Mouse (Mus musculus) ES-CJ7 (cell line): ENCODE results near the gene Gstcd.

Experiments used
- DNase-seq: peaks from one replicate; pipeline ENCODE4 v3.0.0; 2011; ENCODE audit warnings: low read depth, low spot score

The Gstcd gene

DNA sequence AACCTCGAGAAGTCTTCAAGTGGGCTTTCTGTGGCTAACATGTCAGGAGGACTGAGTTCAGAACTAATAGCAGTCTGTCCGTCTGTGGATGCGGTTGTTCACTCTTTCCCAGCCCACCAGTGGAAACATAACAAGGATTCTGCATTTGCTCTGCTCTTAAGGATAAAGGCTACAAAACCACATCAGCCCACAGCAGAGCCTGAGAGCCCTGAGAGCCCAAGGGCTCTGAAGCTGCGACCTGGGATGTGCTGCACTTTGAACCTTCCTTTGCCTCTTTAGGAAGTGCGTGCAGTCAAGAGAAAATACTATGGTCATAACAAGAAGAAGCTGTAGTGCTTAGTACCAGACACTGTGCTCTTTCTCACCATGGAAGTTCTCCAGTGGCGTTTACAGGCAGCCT lies 149.1 kb downstream of the Gstcd start:
- no peak for DNase-seq

DNA sequence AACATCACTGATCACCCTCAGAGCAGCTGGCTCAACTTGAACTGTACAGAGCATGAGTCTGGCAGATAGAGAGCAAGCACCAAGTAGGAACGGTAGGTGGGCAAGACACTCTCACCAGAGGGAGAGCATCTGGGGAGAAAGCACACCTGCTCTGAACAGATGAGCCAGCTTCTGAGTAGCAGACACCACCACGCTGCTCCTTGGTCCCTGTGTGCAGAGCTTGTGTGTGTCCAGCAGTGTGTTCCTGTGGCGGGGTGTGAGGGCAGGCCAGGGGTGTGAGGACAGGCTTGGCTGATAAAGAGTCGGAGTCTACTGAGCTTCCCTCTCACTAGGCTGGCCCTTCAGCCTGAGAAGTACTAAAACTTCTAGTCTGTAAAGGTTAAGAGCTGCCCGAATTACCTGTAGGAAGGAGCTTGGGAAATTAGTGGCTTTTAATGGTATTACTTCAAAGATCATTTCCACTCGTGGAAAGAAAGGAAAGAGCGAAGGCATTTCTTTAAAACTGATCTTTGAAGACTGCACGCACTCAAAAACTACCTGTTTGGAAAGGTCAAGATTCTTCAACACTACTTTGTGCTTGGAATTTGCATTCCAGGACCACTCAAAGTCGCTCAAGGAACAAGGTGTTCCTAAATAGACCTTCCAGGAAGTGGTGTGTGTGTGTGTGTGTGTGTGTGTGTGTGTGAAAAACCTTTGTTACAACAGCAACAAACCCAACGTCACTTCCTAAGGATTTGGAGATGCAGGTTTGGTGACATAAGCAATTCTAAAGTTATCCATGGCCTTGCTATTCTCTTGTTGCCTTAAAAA lies 151.4 kb downstream of the Gstcd start:
- peak; percentile 23 for DNase-seq

DNA sequence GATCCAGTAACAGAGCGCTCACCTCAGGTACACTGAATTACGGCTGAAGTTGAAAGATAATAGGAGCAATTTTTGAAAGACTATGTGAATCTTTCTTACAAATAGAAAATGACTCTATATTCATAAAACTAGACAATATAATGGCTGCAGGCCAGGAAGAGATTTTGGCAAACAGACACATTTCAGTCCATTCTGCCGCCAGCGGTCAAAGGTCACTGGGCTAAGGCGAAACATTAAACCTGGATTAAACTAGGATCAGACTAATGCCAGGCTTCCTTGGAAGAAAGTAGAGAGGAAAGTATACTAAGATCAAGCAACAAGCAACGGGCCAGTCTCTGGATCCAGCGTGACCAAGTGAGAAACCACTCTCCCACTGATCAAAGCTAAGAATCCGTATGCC lies 152.8 kb downstream of the Gstcd start:
- DNase-seq: no peak

DNA sequence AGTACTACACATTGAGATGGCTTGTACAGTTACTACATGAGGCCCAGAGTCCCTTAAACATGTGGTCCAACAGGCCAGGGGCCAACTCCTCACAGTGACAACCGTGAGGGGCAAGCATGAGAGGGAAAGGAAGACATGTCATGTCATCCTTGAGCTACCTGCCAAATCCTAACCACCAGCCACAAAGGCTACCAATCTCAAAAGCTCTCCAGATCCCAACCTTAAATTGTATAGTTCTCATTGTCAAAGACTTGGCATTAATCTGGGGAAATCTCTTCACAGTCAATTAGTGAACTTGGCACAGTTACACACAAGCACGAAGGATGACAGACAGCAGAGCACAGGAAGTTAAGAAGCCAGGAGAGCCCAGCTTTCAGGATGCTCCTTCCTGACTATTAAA lies 157.2 kb downstream of the Gstcd start:
- no peak for DNase-seq
